15 mouse cellular contexts compared by ENCODE assay signal in the genomic region with DNA sequence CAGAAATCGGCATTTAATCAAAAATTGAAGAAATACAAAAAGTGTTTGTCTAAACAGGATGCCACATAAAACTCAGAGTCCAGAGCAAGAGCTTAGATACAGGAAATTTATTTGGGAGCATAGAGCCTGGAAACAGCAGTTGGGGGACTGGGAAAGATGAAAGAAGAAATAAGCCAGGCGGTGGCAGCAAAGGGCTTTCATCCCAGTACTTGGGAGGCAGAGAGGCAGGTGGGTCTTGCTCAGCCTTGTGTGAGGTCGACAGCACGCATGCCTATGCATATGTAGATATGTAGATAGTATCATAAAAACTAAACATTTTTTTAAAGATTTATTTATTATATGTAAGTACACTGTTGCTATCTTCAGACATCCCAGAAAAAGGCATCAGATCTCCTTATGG. TPM values are rescaled to one million over a fixed set of nuclear protein-coding genes. Genes with fewer than 3 reads are reported as not detected.
DNase-seq lines count a peak whose midpoint lies in the region; ATAC-seq and TF ChIP-seq lines count a peak whose summit lies in the region.
"Had no signal": no experiment of that assay in that cellular context is flagged by ENCODE, and none has a peak within 500 bp of the region (broad histone marks: within the 10 kb centered on the region; RNA-seq: fewer than 3 reads in every experiment).

No protein-coding gene starts in this region.

- peak; percentile 9 for DNase-seq in hindbrain, postnatal 0 days (ENCODE audit: low spot score)
- DNase-seq in hindbrain, embryonic 10.5 days (ENCODE audit: low spot score) = no peak
- DNase-seq in lung, adult 2 months = no peak
- no peak for DNase-seq in lung, adult 18-20 months
- peak; percentile 37 for DNase-seq in MN1 (ENCODE audit: low spot score)
- peak; percentile 46 for DNase-seq in lung, postnatal 14 days
- DNase-seq in thymus, postnatal 4 days = no peak
- DNase-seq in urinary bladder, postnatal 25 days (ENCODE audit: low spot score) = no peak
- DNase-seq: cerebellum, postnatal 36 days; heart, adult 18-20 months had no signal

- no peak overlapping the region for H3K9ac ChIP-seq in hindbrain, postnatal 0 days (replicated peaks; ENCODE audit: low read length)
- H3K9ac ChIP-seq: forebrain, embryonic 12.5 days; hindbrain, embryonic 15.5 days; lung, embryonic 15.5 days had no signal

- H3K4me2 ChIP-seq in hindbrain, postnatal 0 days (ENCODE audit: low read depth, low read length) = no peak overlapping the region
- H3K4me2 ChIP-seq: forebrain, embryonic 12.5 days; hindbrain, embryonic 15.5 days; lung, embryonic 15.5 days had no signal

- no peaks in the 10 kb centered on the region; the same call in 1 of the 2 replicates for H3K36me3 ChIP-seq in hindbrain, postnatal 0 days (ENCODE audit: insufficient read depth, low read length)
- peaks cover 34% of the 10 kb centered on the region for H3K36me3 ChIP-seq in hindbrain, embryonic 10.5 days

- no peak overlapping the region for H3K27ac ChIP-seq in hindbrain, postnatal 0 days
- no peak overlapping the region for H3K27ac ChIP-seq in hindbrain, embryonic 10.5 days
- H3K27ac ChIP-seq: forebrain, embryonic 12.5 days; hindbrain, embryonic 15.5 days; lung, embryonic 15.5 days had no signal

- peak; percentile 27; the same call in 1 of the 2 replicates for TF ChIP-seq CTCF in hindbrain, postnatal 0 days (IDR thresholded peaks at IDR 0.05; ENCODE audit: low read depth)
- peak; percentile 53; the same call in 1 of the 2 replicates for TF ChIP-seq CTCF in lung, adult 2 months (IDR thresholded peaks at IDR 0.05; ENCODE audit: insufficient read depth, low read length)

- no peak for ATAC-seq in hindbrain, postnatal 0 days

- H3K4me1 ChIP-seq in hindbrain, postnatal 0 days (ENCODE audit: insufficient read depth, low read length) = no peaks in the 10 kb centered on the region
- no peaks in the 10 kb centered on the region for H3K4me1 ChIP-seq in hindbrain, embryonic 10.5 days (replicated peaks)
- H3K4me1 ChIP-seq in lung, adult 2 months (ENCODE audit: control insufficient read depth, insufficient read depth, low read length) = peaks cover 19% of the 10 kb centered on the region
- H3K4me1 ChIP-seq: forebrain, embryonic 12.5 days; hindbrain, embryonic 15.5 days had no signal

- WGBS in hindbrain, postnatal 0 days = 60% methylated on average over 4 of the region's 4 CpGs
- WGBS in hindbrain, embryonic 10.5 days = 71% methylated on average over 4 of the region's 4 CpGs
- WGBS in lung, adult 2 months = 46% methylated on average over 4 of the region's 4 CpGs

- TF ChIP-seq POLR2A in lung, adult 2 months (IDR thresholded peaks at IDR 0.05; ENCODE audit: borderline replicate concordance, extremely low read depth, low read depth, low read length) = no peak

- H3K27me3 ChIP-seq in hindbrain, postnatal 0 days (ENCODE audit: insufficient read depth, low read length) = no peaks in the 10 kb centered on the region
- no peaks in the 10 kb centered on the region for H3K27me3 ChIP-seq in hindbrain, embryonic 10.5 days (ENCODE audit: insufficient read depth, poor library complexity, severe bottlenecking)
- H3K27me3 ChIP-seq: forebrain, embryonic 12.5 days; hindbrain, embryonic 15.5 days; lung, embryonic 15.5 days had no signal

- no peaks in the 10 kb centered on the region for H3K9me3 ChIP-seq in hindbrain, postnatal 0 days (ENCODE audit: low read length)
- H3K9me3 ChIP-seq in hindbrain, embryonic 10.5 days = no peaks in the 10 kb centered on the region
- H3K9me3 ChIP-seq: forebrain, embryonic 12.5 days; hindbrain, embryonic 15.5 days; lung, embryonic 15.5 days had no signal

- no peak overlapping the region for H3K4me3 ChIP-seq in hindbrain, postnatal 0 days (ENCODE audit: low read length)
- no peak overlapping the region for H3K4me3 ChIP-seq in hindbrain, embryonic 10.5 days
- H3K4me3 ChIP-seq in lung, adult 2 months (replicated peaks; ENCODE audit: extremely low read depth, low read depth, low read length) = no peak overlapping the region
- H3K4me3 ChIP-seq: forebrain, embryonic 12.5 days; hindbrain, embryonic 15.5 days; lung, embryonic 15.5 days had no signal

RNA-seq across cellular contexts. Expression of gene Samhd1, which starts 7.0 kb away (rescaled TPM):
- total RNA-seq in hindbrain, postnatal 0 days (2014; rRNA removed) = 11.5 and 12.7 TPM in 2 replicates
- 10.9 and 11.9 TPM in 2 replicates for polyA plus RNA-seq in hindbrain, postnatal 0 days (2015; fragmentation: Nextera tagmentation; extraction: Ambion mirVana)
- 18.8 and 22.9 TPM in 2 replicates for polyA plus RNA-seq in hindbrain, embryonic 10.5 days (2016; fragmentation: Nextera tagmentation; extraction: Ambion mirVana)
- polyA plus RNA-seq in lung, adult 2 months (2012; rRNA removed) = 69.9 and 85.8 TPM in 2 replicates

RNA-seq across cellular contexts. Expression of gene Tldc2, which starts 41.2 kb away (rescaled TPM):
- total RNA-seq in hindbrain, postnatal 0 days (2014; rRNA removed) = not detected in 2 replicates
- 0.43 TPM in 1 of 2 replicates, not detected in the other for polyA plus RNA-seq in hindbrain, postnatal 0 days (2015; fragmentation: Nextera tagmentation; extraction: Ambion mirVana)
- not detected in 2 replicates for polyA plus RNA-seq in hindbrain, embryonic 10.5 days (2016; fragmentation: Nextera tagmentation; extraction: Ambion mirVana)
- polyA plus RNA-seq in lung, adult 2 months (2012; rRNA removed) = not detected in 2 replicates
- total RNA-seq: ES-E14; heart, adult 18-20 months; monocyte, adult 5-6 weeks had no signal
- polyA plus RNA-seq: forebrain, embryonic 12.5 days; hindbrain, embryonic 15.5 days; lung, embryonic 15.5 days had no signal

RNA-seq across cellular contexts. Expression of gene Soga1, which starts 49.0 kb away (rescaled TPM):
- 120 and 151 TPM in 2 replicates for total RNA-seq in hindbrain, postnatal 0 days (2014; rRNA removed)
- 3.5 and 3.6 TPM in 2 replicates for polyA plus RNA-seq in hindbrain, postnatal 0 days (2015; fragmentation: Nextera tagmentation; extraction: Ambion mirVana)
- polyA plus RNA-seq in hindbrain, embryonic 10.5 days (2016; fragmentation: Nextera tagmentation; extraction: Ambion mirVana) = 3.7 and 4.0 TPM in 2 replicates
- 34.1 and 37.1 TPM in 2 replicates for polyA plus RNA-seq in lung, adult 2 months (2012; rRNA removed)

Comparison
In these comparisons a context has a peak if more than half of its experiments do, and no peak if none do; other contexts are left out.
1. DNase-seq: peak in hindbrain, postnatal 0 days (single experiment), MN1 (single experiment) and lung, postnatal 14 days (single experiment); none in hindbrain, embryonic 10.5 days (single experiment), lung, adult 2 months (single experiment), lung, adult 18-20 months (0 of 2), thymus, postnatal 4 days (single experiment) and urinary bladder, postnatal 25 days (single experiment).